Mouse (Mus musculus) myocyte (in vitro differentiated cells): ENCODE data around the gene Bco2. TPM values are rescaled to one million over a fixed set of nuclear protein-coding genes. Genes with fewer than 3 reads are reported as not detected.

Experiments
- H3K27me3 ChIP-seq: one replicate; pipeline ENCODE4 v1.6.1; 2011; ENCODE audit not compliant: control insufficient read depth, insufficient read depth, insufficient read length
- H3K36me3 ChIP-seq: one replicate; pipeline ENCODE4 v1.6.1; 2011; ENCODE audit not compliant: control insufficient read depth, insufficient read depth
- H3K4me2 ChIP-seq: one replicate; pipeline ENCODE4 v1.6.1; 2011; ENCODE audit warnings: low read depth, control low read depth
- H3K4me3 ChIP-seq: one replicate; pipeline ENCODE4 v1.5.1; 2011; ENCODE audit warnings: mild to moderate bottlenecking, control low read depth, moderate library complexity
- H3K79me2 ChIP-seq: one replicate; pipeline ENCODE4 v1.6.1; 2011; ENCODE audit not compliant: control insufficient read depth, insufficient read depth
- H3ac ChIP-seq: one replicate; pipeline ENCODE4 v1.6.1; 2011; ENCODE audit not compliant: control insufficient read depth, insufficient read length
- CEBPB ChIP-seq: IDR thresholded peaks from 2 replicates; pipeline ENCODE4 v1.6.1; 2011; ENCODE audit warnings: mild to moderate bottlenecking, moderate library complexity; ENCODE audit not compliant: poor library complexity, insufficient read depth, severe bottlenecking
- E2F4 ChIP-seq: IDR thresholded peaks from one replicate; pipeline ENCODE4 v1.6.1; 2011; ENCODE audit warnings: mild to moderate bottlenecking, control low read depth, moderate library complexity; ENCODE audit not compliant: insufficient read depth
- MAX ChIP-seq: IDR thresholded peaks from one replicate; pipeline ENCODE4 v1.6.1; 2011; ENCODE audit warnings: low read depth, mild to moderate bottlenecking, control low read depth
- MYOD1 ChIP-seq, 3 experiments: IDR thresholded peaks; one replicate each; pipeline ENCODE4 v1.6.1; 2011; ENCODE audit warnings: control low read depth in 2 of 3, low read depth in 2 of 3, mild to moderate bottlenecking in 2 of 3, moderate library complexity in 1 of 3; ENCODE audit not compliant: insufficient read length in 2 of 3, control insufficient read depth in 1 of 3
- MYOG ChIP-seq, 3 experiments: IDR thresholded peaks; one replicate each; pipeline ENCODE4 v1.6.1; 2011; ENCODE audit warnings: control low read depth in 2 of 3, low read depth in 2 of 3, mild to moderate bottlenecking in 2 of 3; ENCODE audit not compliant: insufficient read length in 2 of 3, control insufficient read depth in 1 of 3, insufficient read depth in 1 of 3
- POLR2A ChIP-seq: IDR thresholded peaks from one replicate; pipeline ENCODE4 v1.6.1; 2011; ENCODE audit warnings: low read depth, mild to moderate bottlenecking, control low read depth, moderate library complexity; ENCODE audit not compliant: insufficient read length
- POLR2AphosphoS2 ChIP-seq: IDR thresholded peaks from one replicate; pipeline ENCODE4 v1.6.1; 2011; ENCODE audit warnings: low read depth, control low read depth; ENCODE audit not compliant: insufficient read length
- REST ChIP-seq: IDR thresholded peaks from one replicate; pipeline ENCODE4 v1.6.1; 2011; ENCODE audit warnings: mild to moderate bottlenecking, control low read depth, moderate library complexity; ENCODE audit not compliant: insufficient read depth, insufficient read length
- SRF ChIP-seq: IDR thresholded peaks from one replicate; pipeline ENCODE4 v1.6.1; 2011; ENCODE audit warnings: low read depth; ENCODE audit not compliant: control insufficient read depth, insufficient read length
- TCF12 ChIP-seq: IDR thresholded peaks from one replicate; pipeline ENCODE4 v1.6.1; 2011; ENCODE audit warnings: mild to moderate bottlenecking, control low read depth; ENCODE audit not compliant: poor library complexity, insufficient read depth, severe bottlenecking
- TCF3 ChIP-seq: IDR thresholded peaks from one replicate; pipeline ENCODE4 v1.6.1; 2011; ENCODE audit warnings: low read depth, control low read depth; ENCODE audit not compliant: insufficient read length
- USF1 ChIP-seq: IDR thresholded peaks from one replicate; pipeline ENCODE4 v1.6.1; 2011; ENCODE audit warnings: low read depth, mild to moderate bottlenecking, control low read depth, moderate library complexity
- polyA plus RNA-seq: library from polyadenylated mRNA; unstranded; fragments of >200 nt; fragmentation: generic; extraction: Trizol; gene quantifications from one replicate; pipeline ENCODE4 v1.2.1, GENCODE M21; 2012; ENCODE audit warnings: missing spikeins

Bco2 gene
- polyA plus RNA-seq, 1 experiment = 0.02 TPM

DNA sequence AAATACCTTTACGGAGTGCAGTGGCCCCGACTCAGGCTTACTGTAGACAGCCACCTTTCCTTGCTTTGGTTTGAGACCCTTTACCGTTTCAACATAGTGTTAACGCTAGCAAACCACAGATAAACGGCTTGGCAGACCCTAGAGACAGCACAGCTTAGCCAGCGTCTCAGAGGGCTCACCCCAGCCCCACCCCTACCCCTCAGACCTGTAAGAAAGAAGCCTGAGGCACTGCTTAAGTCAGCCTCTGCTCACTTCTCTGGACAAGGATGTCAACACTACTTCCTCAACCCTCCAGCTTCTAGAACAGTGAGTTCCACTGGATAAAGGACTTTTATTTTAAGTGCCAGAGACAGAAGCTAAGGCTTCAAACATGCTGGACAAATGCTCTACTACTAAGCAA is 58.4 kb downstream of the Bco2 start:
- Histone ChIP-seq H3K27me3 (no peaks in the 10 kb centered on the region), H3K79me2 (no peaks in the 10 kb centered on the region), H3K4me2 (no peak overlapping the region), H3ac (no peak overlapping the region), H3K36me3 (no peaks in the 10 kb centered on the region), H3K4me3 (no peak overlapping the region)
- no peak for TF ChIP-seq MYOD1 (IDR thresholded peaks at IDR 0.05; ENCODE audit: control insufficient read depth in 1 of 3, insufficient read length in 2 of 3, low read depth in 2 of 3)
- TF ChIP-seq SRF = no peak
- TF ChIP-seq TCF12 = no peak
- no peak for TF ChIP-seq REST
- no peak for TF ChIP-seq MYOG (IDR thresholded peaks at IDR 0.05; ENCODE audit: control insufficient read depth in 1 of 3, insufficient read depth in 1 of 3, insufficient read length in 2 of 3, low read depth in 2 of 3)
- no peak for TF ChIP-seq E2F4
- TF ChIP-seq USF1 = no peak
- no peak for TF ChIP-seq CEBPB
- no peak for TF ChIP-seq POLR2A
- no peak for TF ChIP-seq POLR2AphosphoS2
- TF ChIP-seq TCF3 = no peak
- no peak for TF ChIP-seq MAX

- Histone ChIP-seq H3ac (no peak overlapping the region), H3K4me3 (no peak overlapping the region), H3K79me2 (no peaks in the 10 kb centered on the region), H3K4me2 (no peak overlapping the region), H3K36me3 (no peaks in the 10 kb centered on the region), H3K27me3 (no peaks in the 10 kb centered on the region)
- TF ChIP-seq SRF (no peak), TCF3 (no peak), MYOG (IDR thresholded peaks at IDR 0.05; ENCODE audit: control insufficient read depth in 1 of 3, insufficient read depth in 1 of 3, insufficient read length in 2 of 3, low read depth in 2 of 3) (no peak), E2F4 (no peak)
Measured at GRCm38 (mm10) chr9:50496151-50496505, 58.9 kb downstream of the Bco2 start.

GRCm38 (mm10) chr9:50495405-50496150 is 59.4 kb downstream of the Bco2 start:
- H3K4me3 ChIP-seq = no peak overlapping the region
- no peaks in the 10 kb centered on the region for H3K79me2 ChIP-seq
- H3K27me3 ChIP-seq = no peaks in the 10 kb centered on the region
- TF ChIP-seq E2F4 (no peak), POLR2AphosphoS2 (no peak), REST (no peak), MYOD1 (IDR thresholded peaks at IDR 0.05; ENCODE audit: control insufficient read depth in 1 of 3, insufficient read length in 2 of 3, low read depth in 2 of 3) (no peak), MAX (no peak)
- no peak overlapping the region for H3ac ChIP-seq
- no peaks in the 10 kb centered on the region for H3K36me3 ChIP-seq
- H3K4me2 ChIP-seq = no peak overlapping the region

DNA sequence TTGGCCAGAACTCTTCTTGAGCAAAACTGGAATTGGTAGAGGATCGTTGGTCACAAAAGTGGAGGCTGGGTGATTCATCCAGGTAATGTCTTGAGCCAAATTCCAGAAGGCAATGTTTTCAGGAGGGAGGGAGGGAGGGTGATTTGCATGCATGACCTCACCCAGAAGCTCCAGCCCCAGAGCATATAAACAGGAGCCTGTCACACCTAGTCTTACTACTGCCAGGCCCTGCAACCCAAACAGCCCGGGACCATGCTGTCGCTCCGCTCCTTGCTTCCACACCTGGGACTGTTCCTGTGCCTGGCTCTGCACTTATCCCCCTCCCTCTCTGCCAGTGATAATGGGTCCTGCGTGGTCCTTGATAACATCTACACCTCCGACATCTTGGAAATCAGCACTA is 60.7 kb downstream of the Bco2 start, which contains the start of gene Plet1:
Plet1 (plus strand) TSS at position 215 of the 400 bp plus-strand sequence.
- H3ac ChIP-seq = no peak within 1 kb of the TSS
- no peak within 1 kb of the TSS for H3K4me3 ChIP-seq
- no peaks in the 10 kb centered on the region for H3K36me3 ChIP-seq
- no peaks in the 10 kb centered on the region for H3K79me2 ChIP-seq
- TF ChIP-seq POLR2A = no peak
- TF ChIP-seq REST = no peak
- no peak for TF ChIP-seq MYOG (IDR thresholded peaks at IDR 0.05; ENCODE audit: control insufficient read depth in 1 of 3, insufficient read depth in 1 of 3, insufficient read length in 2 of 3, low read depth in 2 of 3)
- no peak for TF ChIP-seq MYOD1 (IDR thresholded peaks at IDR 0.05; ENCODE audit: control insufficient read depth in 1 of 3, insufficient read length in 2 of 3, low read depth in 2 of 3)
- no peak for TF ChIP-seq USF1
- TF ChIP-seq TCF3 = no peak
- TF ChIP-seq SRF = no peak
- TF ChIP-seq CEBPB = no peak
- TF ChIP-seq E2F4 = no peak
- no peak within 1 kb of the TSS for H3K4me2 ChIP-seq
- no peaks in the 10 kb centered on the region for H3K27me3 ChIP-seq

GRCm38 (mm10) chr9:50493777-50494176 is 61.2 kb downstream of the Bco2 start:
- Histone ChIP-seq H3K36me3 (no peaks in the 10 kb centered on the region), H3K27me3 (no peaks in the 10 kb centered on the region), H3ac (no peak overlapping the region), H3K79me2 (no peaks in the 10 kb centered on the region), H3K4me2 (no peak overlapping the region), H3K4me3 (no peak overlapping the region)
- TF ChIP-seq E2F4 = no peak
- TF ChIP-seq REST = no peak
- TF ChIP-seq CEBPB = no peak
- no peak for TF ChIP-seq MYOD1 (IDR thresholded peaks at IDR 0.05; ENCODE audit: control insufficient read depth in 1 of 3, insufficient read length in 2 of 3, low read depth in 2 of 3)
